Mouse (Mus musculus) right cerebral cortex, postnatal 14 days (tissue): ENCODE measurements around the gene Hspa4.
A peak's percentile ranks its signal among the peaks of the same experiment; 100 is the strongest.
"Not testable (repeated sequence)": the region's sequence is repeated elsewhere in the genome, so short reads cannot be mapped to it uniquely, and the experiment has no call there.

Experiments used
- DNase-seq: peaks from one replicate; pipeline ENCODE4 v3.0.0; 2022

Gene Hspa4

GRCm38 (mm10) chr11:53306965-53307364, 6.7 kb upstream of the Hspa4 start:
- no peak for DNase-seq

GRCm38 (mm10) chr11:53304044-53304840, 4.0 kb upstream of the Hspa4 start:
- no peak for DNase-seq

GRCm38 (mm10) chr11:53301167-53301515, 884 bp upstream of the Hspa4 start:
- no peak for DNase-seq

- peak; percentile 63 for DNase-seq
Observed at GRCm38 (mm10) chr11:53299551-53300329, 517 bp downstream of the Hspa4 start.

- DNase-seq, result no peak
Observed at GRCm38 (mm10) chr11:53297947-53298860, 2.1 kb downstream of the Hspa4 start.

GRCm38 (mm10) chr11:53296880-53297279, 3.4 kb downstream of the Hspa4 start:
- no peak for DNase-seq

GRCm38 (mm10) chr11:53294441-53294840, 5.8 kb downstream of the Hspa4 start:
- no peak for DNase-seq

GRCm38 (mm10) chr11:53290871-53291270, 9.4 kb downstream of the Hspa4 start:
- DNase-seq, result no peak

GRCm38 (mm10) chr11:53290187-53290586, 10.1 kb downstream of the Hspa4 start:
- DNase-seq, result not testable (repeated sequence)

GRCm38 (mm10) chr11:53285885-53286284, 14.4 kb downstream of the Hspa4 start:
- DNase-seq, result no peak

GRCm38 (mm10) chr11:53278411-53278810, 21.8 kb downstream of the Hspa4 start:
- no peak for DNase-seq

- no peak for DNase-seq
Observed at GRCm38 (mm10) chr11:53275358-53275757, 24.9 kb downstream of the Hspa4 start.

GRCm38 (mm10) chr11:53273313-53273712, 26.9 kb downstream of the Hspa4 start:
- no peak for DNase-seq

GRCm38 (mm10) chr11:53269596-53269995, 30.7 kb downstream of the Hspa4 start:
- DNase-seq, result no peak

- no peak for DNase-seq
Observed at GRCm38 (mm10) chr11:53260556-53260955, 39.7 kb downstream of the Hspa4 start.

GRCm38 (mm10) chr11:53260056-53260455, 40.2 kb downstream of the Hspa4 start:
- DNase-seq, result no peak

GRCm38 (mm10) chr11:53259047-53259632, 41.1 kb downstream of the Hspa4 start:
- no peak for DNase-seq

- no peak for DNase-seq
Observed at GRCm38 (mm10) chr11:53256914-53257313, 43.3 kb downstream of the Hspa4 start.

GRCm38 (mm10) chr11:53254926-53255325, 45.3 kb downstream of the Hspa4 start:
- peak; percentile 92 for DNase-seq

- DNase-seq, result peak; percentile 22
Observed at GRCm38 (mm10) chr11:53254428-53254827, 45.8 kb downstream of the Hspa4 start.

- no peak for DNase-seq
Observed at GRCm38 (mm10) chr11:53252186-53253119, 47.8 kb downstream of the Hspa4 start.

GRCm38 (mm10) chr11:53250796-53251195, 49.5 kb downstream of the Hspa4 start:
- no peak for DNase-seq
